Mouse (Mus musculus) neural tube, embryonic 11.5 days (tissue): ENCODE results near the gene Adcyap1r1. TPM values are rescaled to one million over a fixed set of nuclear protein-coding genes. Genes with fewer than 3 reads are reported as not detected.

Source experiments
- ATAC-seq: fragments of 200-750 bp; cut with Nextera tagmentation; 2 replicates; pipeline ENCODE4 v1.8.0; 2017; ENCODE audit warnings: moderate number of reproducible peaks, mild to moderate bottlenecking, moderate TSS enrichment, moderate library complexity; ENCODE audit not compliant: insufficient read depth, low FRiP score, low TSS enrichment
- DNase-seq: peaks from one replicate; pipeline ENCODE4 v3.0.0-alpha.2; 2015; ENCODE audit warnings: low spot score
- H3K27ac ChIP-seq: fragments of 300-500 bp; sonication (generic); 2 replicates; pipeline ENCODE4 v1.5.1; 2014; ENCODE audit warnings: low read depth, mild to moderate bottlenecking, low read length
- H3K27me3 ChIP-seq: fragments of 300-500 bp; sonication (generic); 2 replicates; pipeline ENCODE4 v1.6.1; 2014; ENCODE audit warnings: mild to moderate bottlenecking, low read length, mixed read lengths; ENCODE audit not compliant: control insufficient read depth, insufficient read depth
- H3K36me3 ChIP-seq: fragments of 300-500 bp; sonication (generic); 2 replicates; pipeline ENCODE4 v1.6.1; 2014; ENCODE audit warnings: mild to moderate bottlenecking, low read length, moderate library complexity, mixed read lengths; ENCODE audit not compliant: control insufficient read depth, insufficient read depth
- H3K4me1 ChIP-seq: fragments of 300-500 bp; sonication (generic); 2 replicates; pipeline ENCODE4 v1.6.1; 2014; ENCODE audit warnings: low read length, mixed read lengths; ENCODE audit not compliant: control insufficient read depth, insufficient read depth
- H3K4me2 ChIP-seq: fragments of 300-500 bp; sonication (generic); 2 replicates; pipeline ENCODE4 v1.6.1; 2014; ENCODE audit warnings: low read depth, mild to moderate bottlenecking, moderate library complexity
- H3K4me3 ChIP-seq: fragments of 300-500 bp; sonication (generic); 2 replicates; pipeline ENCODE4 v1.5.1; 2014; ENCODE audit warnings: low read depth, low read length
- H3K9ac ChIP-seq: fragments of 300-500 bp; sonication (generic); 2 replicates; pipeline ENCODE4 v1.6.1; 2014; ENCODE audit warnings: mild to moderate bottlenecking, low read length
- H3K9me3 ChIP-seq: fragments of 300-500 bp; sonication (generic); 2 replicates; pipeline ENCODE4 v1.6.1; 2016; ENCODE audit warnings: low read length; ENCODE audit not compliant: control insufficient read depth
- WGBS: fragments of 180-500 bp; shearing (Covaris S2); extraction: QIAGEN DNeasy Blood & Tissue Kit; methylation state at CpG from one replicate; pipeline ENCODE4 v1.1.7; 2014; 5-methylcytosine and 5-hydroxymethylcytosine counted together
- polyA plus RNA-seq: library from polyadenylated mRNA; unstranded; fragments of >200 nt; fragmentation: Nextera tagmentation; extraction: Ambion mirVana; gene quantifications from 2 replicates; pipeline ENCODE4 v1.2.1, GENCODE M21; 2014

Adcyap1r1 gene
- polyA plus RNA-seq, 1 experiment from 2014 or later: 18.1 TPM

GRCm38 (mm10) chr6:55501061-55501460, 49.3 kb downstream of the Adcyap1r1 start:
- no peak for DNase-seq
- no peak overlapping the region for H3K27ac ChIP-seq
- no peak for ATAC-seq

GRCm38 (mm10) chr6:55502309-55502708, 50.5 kb downstream of the Adcyap1r1 start:
- Histone ChIP-seq H3K4me1 (no peaks in the 10 kb centered on the region), H3K27me3 (no peaks in the 10 kb centered on the region), H3K27ac (no peak overlapping the region), H3K9me3 (no peaks in the 10 kb centered on the region), H3K36me3 (no peaks in the 10 kb centered on the region), H3K9ac (no peak overlapping the region), H3K4me2 (no peak overlapping the region), H3K4me3 (no peak overlapping the region)
- DNase-seq: no peak
- 86% methylated on average over 7 of the region's 7 CpGs for WGBS
- ATAC-seq: no peak

More at GRCm38 (mm10) chr6:55501061-55501460, 49.3 kb downstream of the Adcyap1r1 start:
- Histone ChIP-seq H3K4me2 (no peak overlapping the region), H3K36me3 (no peaks in the 10 kb centered on the region), H3K4me3 (no peak overlapping the region), H3K4me1 (no peaks in the 10 kb centered on the region), H3K27me3 (no peaks in the 10 kb centered on the region), H3K9me3 (no peaks in the 10 kb centered on the region), H3K9ac (no peak overlapping the region)
- 78% methylated on average over 6 of the region's 6 CpGs for WGBS

- no peaks in the 10 kb centered on the region for H3K4me1 ChIP-seq
- 95% methylated on average over 2 of the region's 2 CpGs for WGBS
- no peak overlapping the region for H3K27ac ChIP-seq
- no peaks in the 10 kb centered on the region for H3K36me3 ChIP-seq
- H3K4me3 ChIP-seq: no peak overlapping the region
- H3K9me3 ChIP-seq: no peaks in the 10 kb centered on the region
- peak; percentile 46; the same call in 1 of the 2 replicates for ATAC-seq
- peak; percentile 36 for DNase-seq
- H3K27me3 ChIP-seq: no peaks in the 10 kb centered on the region
- no peak overlapping the region for H3K4me2 ChIP-seq
- H3K9ac ChIP-seq: no peak overlapping the region
These were observed 53.2 kb downstream of the Adcyap1r1 start for GRCm38 (mm10) chr6:55504797-55505488.

GRCm38 (mm10) chr6:55506519-55506918, 54.7 kb downstream of the Adcyap1r1 start:
- WGBS: 87% methylated on average over 4 of the region's 4 CpGs
- DNase-seq (no peak), ATAC-seq (no peak)
- H3K4me2 ChIP-seq: no peak overlapping the region
- no peaks in the 10 kb centered on the region for H3K4me1 ChIP-seq
- H3K9ac ChIP-seq: no peak overlapping the region
- no peak overlapping the region for H3K27ac ChIP-seq
- no peak overlapping the region for H3K4me3 ChIP-seq
- H3K27me3 ChIP-seq: no peaks in the 10 kb centered on the region
- H3K36me3 ChIP-seq: no peaks in the 10 kb centered on the region
- no peaks in the 10 kb centered on the region for H3K9me3 ChIP-seq

DNA sequence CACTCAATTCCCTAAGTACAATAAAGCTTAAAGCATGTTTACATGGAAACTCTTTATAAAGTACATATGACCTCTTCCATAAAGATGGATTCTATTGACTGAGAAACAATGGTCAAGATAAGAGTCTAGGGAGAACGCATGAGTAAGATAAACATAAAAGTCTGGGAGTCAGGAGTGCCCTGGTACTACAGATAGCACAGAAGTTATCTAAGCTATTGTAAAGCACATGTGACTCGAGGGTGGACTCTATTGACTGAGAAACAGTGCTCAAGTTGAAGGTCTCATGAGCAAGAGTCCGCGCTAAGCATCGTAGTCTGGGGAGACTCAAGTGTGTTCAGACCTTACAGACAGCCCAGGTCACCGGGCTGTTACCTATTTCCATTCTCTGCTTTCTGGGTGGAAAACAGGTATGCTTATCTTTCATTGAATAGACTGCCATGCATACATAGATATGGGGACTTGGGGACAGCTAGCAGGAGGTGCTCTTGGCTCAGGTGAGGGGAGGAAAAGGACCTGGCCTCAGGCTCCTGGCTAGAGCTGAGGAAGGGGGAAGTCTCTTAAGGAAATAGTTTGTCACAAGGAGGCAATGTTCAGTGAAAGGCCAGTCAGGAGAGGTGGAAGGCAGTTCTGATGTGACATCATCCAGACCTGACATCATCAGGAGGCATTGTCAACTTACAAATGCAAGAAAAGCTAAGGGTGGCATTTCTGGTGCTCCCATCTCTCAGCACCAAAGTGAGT, 57.5 kb downstream of the Adcyap1r1 start:
- Histone ChIP-seq H3K9ac (no peak overlapping the region), H3K36me3 (no peaks in the 10 kb centered on the region), H3K4me1 (peaks cover 4% of the 10 kb centered on the region; the same call in 1 of the 2 replicates), H3K27me3 (no peaks in the 10 kb centered on the region), H3K4me3 (no peak overlapping the region), H3K27ac (no peak overlapping the region), H3K4me2 (no peak overlapping the region), H3K9me3 (no peaks in the 10 kb centered on the region)
- DNase-seq: no peak
- ATAC-seq: no peak
- 89% methylated on average over 6 of the region's 6 CpGs for WGBS

GRCm38 (mm10) chr6:55511212-55512065, 59.7 kb downstream of the Adcyap1r1 start:
- Histone ChIP-seq H3K9ac (no peak overlapping the region), H3K4me1 (peaks cover 4% of the 10 kb centered on the region; the same call in 1 of the 2 replicates), H3K27me3 (no peaks in the 10 kb centered on the region), H3K27ac (no peak overlapping the region), H3K4me3 (no peak overlapping the region), H3K9me3 (no peaks in the 10 kb centered on the region), H3K4me2 (no peak overlapping the region), H3K36me3 (no peaks in the 10 kb centered on the region)
- WGBS: 39% methylated on average over 12 of the region's 12 CpGs
- peak; percentile 86; the same call in 1 of the 2 replicates for ATAC-seq
- DNase-seq: peak; percentile 82

DNA sequence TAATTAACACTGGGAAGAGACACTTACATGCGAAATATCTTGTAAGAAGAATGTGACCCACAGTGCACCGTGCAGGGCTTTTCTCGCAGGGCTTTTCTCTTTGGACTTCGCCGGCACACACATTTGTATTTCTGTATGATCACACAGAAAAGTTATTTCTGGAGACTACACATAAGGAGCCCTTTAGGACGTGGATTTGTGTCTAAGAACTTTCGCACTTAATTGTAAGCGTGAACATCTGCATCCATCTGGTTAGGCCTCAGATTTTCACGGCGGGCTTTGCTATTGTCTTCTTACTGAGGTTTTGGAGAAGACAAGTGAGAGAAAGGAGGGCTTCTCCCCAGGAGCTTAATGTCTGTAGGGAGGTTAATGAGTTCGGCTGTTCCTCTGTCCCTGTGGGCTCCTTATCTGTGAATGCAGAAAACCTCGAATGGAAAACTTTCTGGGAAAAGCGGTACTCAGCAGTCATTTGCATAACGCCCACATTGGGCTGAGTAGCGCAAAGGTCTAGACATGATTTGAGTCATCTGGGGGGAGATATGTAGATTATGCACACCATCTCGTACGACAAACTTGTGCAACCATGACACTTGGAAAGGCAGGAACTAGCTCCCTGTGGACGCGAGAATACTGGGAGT, 60.4 kb downstream of the Adcyap1r1 start:
- no peak overlapping the region for H3K4me2 ChIP-seq
- no peaks in the 10 kb centered on the region for H3K36me3 ChIP-seq
- no peaks in the 10 kb centered on the region for H3K27me3 ChIP-seq
- peaks cover 4% of the 10 kb centered on the region; the same call in 1 of the 2 replicates for H3K4me1 ChIP-seq
- H3K9me3 ChIP-seq: no peaks in the 10 kb centered on the region
- no peak for DNase-seq
- H3K4me3 ChIP-seq: no peak overlapping the region
- ATAC-seq: 0 out of 2 replicates have a peak, but pooled peaks have one; percentile 20
- H3K9ac ChIP-seq: no peak overlapping the region
- WGBS: 39% methylated on average over 19 of the region's 19 CpGs
- no peak overlapping the region for H3K27ac ChIP-seq

DNA sequence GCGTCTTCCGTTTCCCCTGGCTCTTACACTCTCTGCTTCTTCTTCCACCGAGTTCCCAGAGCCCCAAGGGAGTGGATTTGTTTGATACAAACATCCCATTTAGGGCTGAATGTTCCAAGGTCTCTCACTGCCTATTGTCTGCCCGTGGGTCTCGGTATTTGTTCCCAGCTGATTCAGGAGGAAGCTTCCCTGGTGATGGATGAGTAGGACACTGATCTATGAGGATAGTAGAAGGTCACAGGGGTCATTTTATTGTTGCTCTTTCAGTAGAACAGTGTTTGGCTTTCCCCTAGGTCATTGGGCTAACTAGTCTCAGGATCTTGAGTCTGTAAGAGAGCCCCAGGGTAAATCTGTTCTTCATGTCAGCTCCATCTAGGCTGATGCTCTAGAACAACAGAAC, 61.7 kb downstream of the Adcyap1r1 start:
- no peak overlapping the region for H3K27ac ChIP-seq
- no peaks in the 10 kb centered on the region for H3K27me3 ChIP-seq
- no peaks in the 10 kb centered on the region for H3K9me3 ChIP-seq
- no peaks in the 10 kb centered on the region for H3K36me3 ChIP-seq
- peaks cover 4% of the 10 kb centered on the region; the same call in 1 of the 2 replicates for H3K4me1 ChIP-seq
- 48% methylated on average over 5 of the region's 5 CpGs for WGBS
- DNase-seq: no peak
- no peak for ATAC-seq
- H3K9ac ChIP-seq: no peak overlapping the region
- no peak overlapping the region for H3K4me2 ChIP-seq
- no peak overlapping the region for H3K4me3 ChIP-seq
